In genomic region chr5:122102476-122103050, GRCm38 (mm10) we compare ENCODE assay signal across 12 mouse cellular contexts. TPM values are rescaled to one million over a fixed set of nuclear protein-coding genes. Genes with fewer than 3 reads are reported as not detected.
DNase-seq lines count a peak whose midpoint lies in the region; ATAC-seq and TF ChIP-seq lines count a peak whose summit lies in the region.
"Had no signal": no experiment of that assay in that cellular context is flagged by ENCODE, and none has a peak within 500 bp of the region (broad histone marks: within the 10 kb centered on the region; RNA-seq: fewer than 3 reads in every experiment).

No protein-coding gene starts in this region.

- H3K9ac ChIP-seq in neural tube, embryonic 13.5 days = no peak overlapping the region
- no peak overlapping the region for H3K9ac ChIP-seq in limb, embryonic 14.5 days (ENCODE audit: low read depth, low read length, severe bottlenecking)
- H3K9ac ChIP-seq in intestine, embryonic 15.5 days = no peak overlapping the region

- intact Hi-C loops in heart, postnatal 25 days (cut with DNase I) = no loop called here

- H3K9me3 ChIP-seq in heart, embryonic 10.5 days = no peaks in the 10 kb centered on the region
- no peaks in the 10 kb centered on the region for H3K9me3 ChIP-seq in neural tube, embryonic 13.5 days
- no peaks in the 10 kb centered on the region for H3K9me3 ChIP-seq in limb, embryonic 14.5 days (ENCODE audit: control insufficient read depth, low read length)
- no peaks in the 10 kb centered on the region for H3K9me3 ChIP-seq in intestine, embryonic 15.5 days

- H3K27ac ChIP-seq in heart, embryonic 10.5 days = peak overlapping the region; percentile 89
- H3K27ac ChIP-seq in neural tube, embryonic 13.5 days (replicated peaks) = no peak overlapping the region
- no peak overlapping the region for H3K27ac ChIP-seq in limb, embryonic 14.5 days (replicated peaks; ENCODE audit: low read depth, low read length)
- no peak overlapping the region for H3K27ac ChIP-seq in intestine, embryonic 15.5 days

- no peak for ATAC-seq in neural tube, embryonic 13.5 days (ENCODE audit: low read depth)
- no peak for ATAC-seq in limb, embryonic 14.5 days (ENCODE audit: low FRiP score, low read depth)
- no peak for ATAC-seq in intestine, embryonic 15.5 days

- 29% methylated on average over 7 of the region's 7 CpGs for WGBS in heart, embryonic 10.5 days
- 32% methylated on average over 7 of the region's 7 CpGs for WGBS in neural tube, embryonic 13.5 days
- WGBS in limb, embryonic 14.5 days = 25% methylated on average over 7 of the region's 7 CpGs
- WGBS in intestine, embryonic 15.5 days = 30% methylated on average over 7 of the region's 7 CpGs

- H3K4me3 ChIP-seq in heart, embryonic 10.5 days = peak overlapping the region; percentile 60
- H3K4me3 ChIP-seq in neural tube, embryonic 13.5 days = no peak overlapping the region
- no peak overlapping the region for H3K4me3 ChIP-seq in limb, embryonic 14.5 days (replicated peaks; ENCODE audit: low read length)
- no peak overlapping the region for H3K4me3 ChIP-seq in intestine, embryonic 15.5 days (replicated peaks)

- H3K27me3 ChIP-seq in heart, embryonic 10.5 days (ENCODE audit: insufficient read depth, poor library complexity, severe bottlenecking) = peaks cover 28% of the 10 kb centered on the region
- 0 out of 2 replicates have a peak, but pooled peaks cover 4% of the 10 kb centered on the region for H3K27me3 ChIP-seq in neural tube, embryonic 13.5 days
- peaks cover 5% of the 10 kb centered on the region; the same call in 1 of the 2 replicates for H3K27me3 ChIP-seq in limb, embryonic 14.5 days (ENCODE audit: control insufficient read depth, insufficient read depth, low read length)
- peaks cover 9% of the 10 kb centered on the region for H3K27me3 ChIP-seq in intestine, embryonic 15.5 days (replicated peaks)

- no peak for TF ChIP-seq POLR2A in limb, embryonic 14.5 days (IDR thresholded peaks at IDR 0.05; ENCODE audit: borderline replicate concordance, extremely low read depth, insufficient read depth, insufficient read length)

- peaks cover 52% of the 10 kb centered on the region for H3K36me3 ChIP-seq in heart, embryonic 10.5 days
- no peaks in the 10 kb centered on the region for H3K36me3 ChIP-seq in neural tube, embryonic 13.5 days
- no peaks in the 10 kb centered on the region for H3K36me3 ChIP-seq in limb, embryonic 14.5 days (ENCODE audit: control insufficient read depth, insufficient read depth, low read length)
- no peaks in the 10 kb centered on the region for H3K36me3 ChIP-seq in intestine, embryonic 15.5 days

- peaks cover 35% of the 10 kb centered on the region for H3K4me1 ChIP-seq in heart, embryonic 10.5 days
- peaks cover 10% of the 10 kb centered on the region for H3K4me1 ChIP-seq in neural tube, embryonic 13.5 days (replicated peaks)
- H3K4me1 ChIP-seq in limb, embryonic 14.5 days (ENCODE audit: control insufficient read depth, insufficient read depth, low read length) = peaks cover 4% of the 10 kb centered on the region; the same call in 1 of the 2 replicates
- H3K4me1 ChIP-seq in intestine, embryonic 15.5 days (replicated peaks) = no peaks in the 10 kb centered on the region

- DNase-seq in heart, embryonic 10.5 days (ENCODE audit: low spot score) = no peak
- DNase-seq in heart, postnatal 25 days (ENCODE audit: low spot score) = no peak
- DNase-seq in neural tube, embryonic 10.5 days (ENCODE audit: extremely low spot score, low spot score) = no peak
- no peak for DNase-seq in limb, embryonic 14.5 days (ENCODE audit: low spot score)
- no peak for DNase-seq in gastrocnemius, adult 8-10 months (ENCODE audit: low spot score in 2 of 2)
- DNase-seq in embryo, embryonic 10.5 days (ENCODE audit: low spot score) = no peak
- DNase-seq: kidney, adult 11 months; layer of hippocampus, postnatal 36 days; right cerebral cortex, postnatal 14 days had no signal

- H3K4me2 ChIP-seq in neural tube, embryonic 13.5 days = peak overlapping the region; percentile 21; the same call in 1 of the 2 replicates
- H3K4me2 ChIP-seq in limb, embryonic 14.5 days (replicated peaks; ENCODE audit: low read depth, low read length, severe bottlenecking) = 0 out of 2 replicates have a peak overlapping the region, but pooled peaks have one; percentile 24
- no peak overlapping the region for H3K4me2 ChIP-seq in intestine, embryonic 15.5 days (replicated peaks)

RNA-seq across cellular contexts. Expression of gene Myl2, which starts 1.8 kb away (rescaled TPM):
- 3,021 and 6,084 TPM in 2 replicates for polyA plus RNA-seq in heart, embryonic 10.5 days (2016; fragmentation: Nextera tagmentation; extraction: Ambion mirVana)
- total RNA-seq in heart, postnatal 25 days (2021) = over 10,000 TPM; 18,094 to 20,102 TPM
- polyA plus RNA-seq in neural tube, embryonic 13.5 days (2015; fragmentation: Nextera tagmentation; extraction: Ambion mirVana) = 2.9 and 7.2 TPM in 2 replicates
- polyA plus RNA-seq in limb, embryonic 14.5 days (2012; rRNA removed) = 9.9 and 17.1 TPM in 2 replicates
- 5.3 and 11.2 TPM in 2 replicates for polyA plus RNA-seq in limb, embryonic 14.5 days (2014; fragmentation: Nextera tagmentation; extraction: Ambion mirVana)
- polyA plus RNA-seq in intestine, embryonic 15.5 days (2015; fragmentation: Nextera tagmentation; extraction: Ambion mirVana) = 0.45 and 0.62 TPM in 2 replicates
- total RNA-seq in gastrocnemius, adult 8-10 months (2022) = 1,000 to 10,000 TPM in 1 of 4 experiments, 100 to 1,000 TPM in 3; 818 to 1,021 (median 841) TPM

RNA-seq across cellular contexts. Expression of gene Ccdc63, which starts 38.1 kb away (rescaled TPM):
- polyA plus RNA-seq in heart, embryonic 10.5 days (2016; fragmentation: Nextera tagmentation; extraction: Ambion mirVana) = 0.20 and 0.39 TPM in 2 replicates
- not detected for total RNA-seq in heart, postnatal 25 days (2021)
- 0.46 and 0.69 TPM in 2 replicates for polyA plus RNA-seq in neural tube, embryonic 13.5 days (2015; fragmentation: Nextera tagmentation; extraction: Ambion mirVana)
- polyA plus RNA-seq in limb, embryonic 14.5 days (2012; rRNA removed) = 0.09 and 0.21 TPM in 2 replicates
- not detected in 2 replicates for polyA plus RNA-seq in limb, embryonic 14.5 days (2014; fragmentation: Nextera tagmentation; extraction: Ambion mirVana)
- not detected in 2 replicates for polyA plus RNA-seq in intestine, embryonic 15.5 days (2015; fragmentation: Nextera tagmentation; extraction: Ambion mirVana)
- total RNA-seq in gastrocnemius, adult 8-10 months (2022) = under 1 TPM in 1 of 4 experiments, not detected in 3; 0.13 TPM
- polyA plus RNA-seq: liver, embryonic 16.5 days had no signal

RNA-seq across cellular contexts. Expression of gene Cux2, which starts 52.7 kb away (rescaled TPM):
- 6.6 and 8.0 TPM in 2 replicates for polyA plus RNA-seq in heart, embryonic 10.5 days (2016; fragmentation: Nextera tagmentation; extraction: Ambion mirVana)
- total RNA-seq in heart, postnatal 25 days (2021) = 10 to 100 TPM; 23.7 to 29.0 TPM
- polyA plus RNA-seq in neural tube, embryonic 13.5 days (2015; fragmentation: Nextera tagmentation; extraction: Ambion mirVana) = 28.5 and 29.8 TPM in 2 replicates
- 6.1 and 8.2 TPM in 2 replicates for polyA plus RNA-seq in limb, embryonic 14.5 days (2012; rRNA removed)
- 3.0 and 3.2 TPM in 2 replicates for polyA plus RNA-seq in limb, embryonic 14.5 days (2014; fragmentation: Nextera tagmentation; extraction: Ambion mirVana)
- polyA plus RNA-seq in intestine, embryonic 15.5 days (2015; fragmentation: Nextera tagmentation; extraction: Ambion mirVana) = 6.9 and 7.1 TPM in 2 replicates
- total RNA-seq in gastrocnemius, adult 8-10 months (2022) = 1 to 10 TPM; 1.8 to 3.4 (median 2.3) TPM

RNA-seq across cellular contexts. Expression of gene Ppp1cc, which starts 55.5 kb away (rescaled TPM):
- 243 and 295 TPM in 2 replicates for polyA plus RNA-seq in heart, embryonic 10.5 days (2016; fragmentation: Nextera tagmentation; extraction: Ambion mirVana)
- total RNA-seq in heart, postnatal 25 days (2021) = 100 to 1,000 TPM; 113 to 128 TPM
- polyA plus RNA-seq in neural tube, embryonic 13.5 days (2015; fragmentation: Nextera tagmentation; extraction: Ambion mirVana) = 209 and 226 TPM in 2 replicates
- polyA plus RNA-seq in limb, embryonic 14.5 days (2012; rRNA removed) = 273 and 275 TPM in 2 replicates
- polyA plus RNA-seq in limb, embryonic 14.5 days (2014; fragmentation: Nextera tagmentation; extraction: Ambion mirVana) = 234 TPM in 2 replicates
- polyA plus RNA-seq in intestine, embryonic 15.5 days (2015; fragmentation: Nextera tagmentation; extraction: Ambion mirVana) = 240 and 244 TPM in 2 replicates
- 100 to 1,000 TPM; 108 to 221 (median 143) TPM for total RNA-seq in gastrocnemius, adult 8-10 months (2022)

Comparison
In these comparisons a context has a peak if more than half of its experiments do, and no peak if none do; other contexts are left out.
1. RNA of gene Myl2, which starts 1.8 kb away (polyA plus RNA-seq): 3,021 to 6,084 TPM in heart, embryonic 10.5 days; 5.3 to 17.1 TPM in limb, embryonic 14.5 days, 2.9 to 7.2 TPM in neural tube, embryonic 13.5 days and 0.45 to 0.62 TPM in intestine, embryonic 15.5 days; every median in the first group is over 100 times any median in the second.